Mouse (Mus musculus): ENCODE results near the gene Krt79.

DNA sequence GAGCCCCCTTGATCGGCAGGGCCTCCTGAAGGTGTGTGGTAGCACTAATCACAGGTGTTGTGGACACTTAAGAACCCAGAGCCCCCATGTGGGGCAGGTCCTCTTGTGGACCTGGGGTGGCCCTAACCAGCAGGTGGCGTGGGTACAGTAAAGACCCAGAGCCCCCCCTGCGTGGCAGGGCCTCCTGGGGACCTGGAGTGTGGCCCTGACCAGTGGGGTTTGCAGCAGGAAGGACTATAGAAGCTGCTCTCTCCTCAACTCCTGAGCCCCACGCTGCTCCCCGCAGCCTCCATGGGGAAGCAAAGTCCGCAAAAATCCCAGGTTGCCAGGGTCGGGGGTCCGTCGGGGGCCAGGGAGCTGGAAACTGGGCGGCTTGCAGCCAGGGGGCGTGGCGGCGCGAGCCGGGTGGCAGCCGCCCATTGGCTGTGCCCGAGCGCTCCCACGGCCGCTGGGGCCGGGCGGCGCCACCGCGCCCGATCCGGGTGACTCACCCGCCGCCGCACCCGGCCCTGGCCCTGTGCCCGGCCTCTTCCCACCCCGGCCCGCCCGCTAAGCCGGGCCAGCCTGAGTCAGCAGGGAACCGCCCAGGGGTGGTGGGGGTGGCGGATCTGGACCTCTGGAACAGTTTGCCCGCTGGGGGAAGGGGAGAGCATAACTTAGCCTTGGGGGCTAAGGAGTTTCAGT lies 37.1 kb upstream of the Krt79 start:
- no peak for TF ChIP-seq ZC3H11A (IDR thresholded peaks at IDR 0.05; ENCODE audit: borderline replicate concordance, low read depth, low read length)
- no peak for TF ChIP-seq CHD2 (IDR thresholded peaks at IDR 0.05; ENCODE audit: low read depth, low read length)

Measured in ES-E14 (cell line).